Mouse (Mus musculus) heart, adult 2 months (tissue): ENCODE measurements around the gene Mul1.

Experiments
- CTCF ChIP-seq: fragments of 200-600 bp; IDR thresholded peaks from 2 replicates; pipeline ENCODE4 v1.8.1; 2022; ENCODE audit warnings: antibody characterized with exemption, mild to moderate bottlenecking, moderate library complexity
- EP300 ChIP-seq: fragments of 200-500 bp; IDR thresholded peaks from 2 replicates; pipeline ENCODE4 v1.6.1; 2011; ENCODE audit warnings: low read depth, low read length, control low read depth; ENCODE audit not compliant: insufficient read depth
- POLR2A ChIP-seq: fragments of 200-500 bp; IDR thresholded peaks from 2 replicates; pipeline ENCODE4 v1.6.1; 2011; ENCODE audit warnings: mild to moderate bottlenecking, low read depth, low read length, control low read depth; ENCODE audit not compliant: insufficient read depth

GRCm38 (mm10) chr4:138491088-138491487 is 56.6 kb downstream of the Mul1 start:
- no peak for TF ChIP-seq CTCF
- no peak for TF ChIP-seq POLR2A
- no peak for TF ChIP-seq EP300
